Mouse (Mus musculus): ENCODE data around the gene Arl11. TPM values are rescaled to one million over a fixed set of nuclear protein-coding genes. Genes with fewer than 3 reads are reported as not detected.

Arl11 gene
- total and polyA plus RNA-seq, 3 experiments = 0.12 to 0.68 TPM; not detected in 1

GRCm38 (mm10) chr14:61290664-61291063 is 18.9 kb upstream of the Arl11 start:
- H3K9ac ChIP-seq (ENCODE audit: control insufficient read depth, low read depth, low read length, poor library complexity, severe bottlenecking) = no peak overlapping the region
- H3K4me1 ChIP-seq (ENCODE audit: control insufficient read depth in 1 of 2, insufficient read depth in 2 of 2, low read length in 2 of 2) = no peaks in the 10 kb centered on the region
- no peak for TF ChIP-seq NRF1 (IDR thresholded peaks at IDR 0.05; ENCODE audit: insufficient read depth, low read depth, low read length, poor library complexity, severe bottlenecking)
- TF ChIP-seq MXI1 (IDR thresholded peaks at IDR 0.05; ENCODE audit: low read depth, low read length) = no peak
- TF ChIP-seq MAX (IDR thresholded peaks at IDR 0.05; ENCODE audit: low read length) = no peak
- TF ChIP-seq ETS1 (IDR thresholded peaks at IDR 0.05; ENCODE audit: low read depth, low read length) = no peak
- no peak for TF ChIP-seq MYC (IDR thresholded peaks at IDR 0.05; ENCODE audit: low read depth, low read length)
- TF ChIP-seq EP300 (IDR thresholded peaks at IDR 0.05; ENCODE audit: low read depth in 1 of 2, low read length in 2 of 2) = no peak
- no peak for TF ChIP-seq MYB (IDR thresholded peaks at IDR 0.05; ENCODE audit: low read depth, low read length)
- no peak for TF ChIP-seq USF2 (IDR thresholded peaks at IDR 0.05; ENCODE audit: borderline replicate concordance in 1 of 2, insufficient read depth in 1 of 2, low read depth in 1 of 2, low read length in 2 of 2)
- TF ChIP-seq ZKSCAN1 (IDR thresholded peaks at IDR 0.05; ENCODE audit: low read depth, low read length) = no peak
- TF ChIP-seq JUND (IDR thresholded peaks at IDR 0.05; ENCODE audit: low read depth, low read length) = no peak
- no peak for TF ChIP-seq MAZ (IDR thresholded peaks at IDR 0.05; ENCODE audit: low read depth, low read length)
- no peak for TF ChIP-seq MAFK (IDR thresholded peaks at IDR 0.05; ENCODE audit: borderline replicate concordance, low read depth, low read length)
- no peak for TF ChIP-seq CHD2 (IDR thresholded peaks at IDR 0.05; ENCODE audit: low read length)
- no peak for TF ChIP-seq ZNF384 (IDR thresholded peaks at IDR 0.05; ENCODE audit: low read depth, low read length)
- TF ChIP-seq E2F4 (IDR thresholded peaks at IDR 0.05; ENCODE audit: borderline replicate concordance, low read depth, low read length) = no peak
- no peak for TF ChIP-seq ELF1 (IDR thresholded peaks at IDR 0.05; ENCODE audit: low read depth, low read length)
- TF ChIP-seq MEF2A (IDR thresholded peaks at IDR 0.05; ENCODE audit: extremely low read depth, insufficient replicate concordance, low read depth, low read length, poor library complexity, severe bottlenecking) = no peak
- no peak for TF ChIP-seq UBTF (IDR thresholded peaks at IDR 0.05; ENCODE audit: borderline replicate concordance, insufficient read depth, low read depth, low read length)
- H3K27ac ChIP-seq (ENCODE audit: control insufficient read depth, low read depth, low read length) = no peak overlapping the region
- DNase-seq (ENCODE audit: low read depth, low spot score) = no peak
- H3K27me3 ChIP-seq (ENCODE audit: control insufficient read depth in 1 of 2, insufficient read depth in 2 of 2, low read length in 2 of 2) = no peaks in the 10 kb centered on the region
- no peaks in the 10 kb centered on the region; a peak in 1 of 4 replicates for H3K36me3 ChIP-seq (ENCODE audit: control insufficient read depth in 1 of 2, insufficient read depth in 2 of 2, low read length in 2 of 2)
- no peak overlapping the region for H3K4me3 ChIP-seq (ENCODE audit: control insufficient read depth in 1 of 2, insufficient read depth in 1 of 2, low read depth in 2 of 2, low read length in 2 of 2)
- H3K79me2 ChIP-seq (ENCODE audit: control insufficient read depth, insufficient read depth, low read length, poor library complexity) = no peaks in the 10 kb centered on the region
- no peaks in the 10 kb centered on the region for H3K9me3 ChIP-seq (replicated peaks; ENCODE audit: insufficient read depth, low read length)
